ENCODE assay signal across 9 mouse cellular contexts in the genomic region with DNA sequence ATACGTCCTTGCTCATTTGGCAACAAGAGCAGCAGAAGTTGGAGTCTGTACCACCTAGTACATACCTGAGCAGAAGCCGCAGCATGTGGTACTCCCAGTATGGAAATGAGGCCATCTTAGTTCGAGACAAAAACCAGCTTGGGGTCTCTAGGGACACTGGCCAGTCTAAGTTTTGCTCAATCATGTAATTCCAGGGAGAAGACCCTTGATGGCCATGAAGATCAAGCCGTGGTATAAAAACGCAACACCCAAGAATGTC. TPM values are rescaled to one million over a fixed set of nuclear protein-coding genes. Genes with fewer than 3 reads are reported as not detected.
DNase-seq lines count a peak whose midpoint lies in the region; ATAC-seq and TF ChIP-seq lines count a peak whose summit lies in the region.
"Had no signal": no experiment of that assay in that cellular context is flagged by ENCODE, and none has a peak within 500 bp of the region (broad histone marks: within the 10 kb centered on the region; RNA-seq: fewer than 3 reads in every experiment).

No protein-coding gene starts in this region.

- H3K4me3 ChIP-seq in left cerebral cortex, adult 2 months = peak overlapping the region; percentile 84
- H3K4me3 ChIP-seq in forebrain, embryonic 12.5 days (replicated peaks) = peak overlapping the region; percentile 67
- H3K4me3 ChIP-seq in hindbrain, embryonic 14.5 days (replicated peaks; ENCODE audit: low read length) = peak overlapping the region; percentile 72
- peak overlapping the region; percentile 71 for H3K4me3 ChIP-seq in myocyte

- peak overlapping the region; percentile 88 for H3K4me2 ChIP-seq in forebrain, embryonic 12.5 days
- H3K4me2 ChIP-seq in hindbrain, embryonic 14.5 days (replicated peaks) = peak overlapping the region; percentile 79
- peak overlapping the region; percentile 80 for H3K4me2 ChIP-seq in myocyte (ENCODE audit: low read depth)

- no peak for TF ChIP-seq POLR2A in myocyte (IDR thresholded peaks at IDR 0.05; ENCODE audit: insufficient read length, low read depth)

- H3K9me3 ChIP-seq in forebrain, embryonic 12.5 days = no peaks in the 10 kb centered on the region
- H3K9me3 ChIP-seq in hindbrain, embryonic 14.5 days (ENCODE audit: control insufficient read depth, low read length) = no peaks in the 10 kb centered on the region

- peak overlapping the region; percentile 94 for H3ac ChIP-seq in myocyte (ENCODE audit: control insufficient read depth, insufficient read length)

- H3K36me3 ChIP-seq in forebrain, embryonic 12.5 days (replicated peaks) = peaks cover 38% of the 10 kb centered on the region
- H3K36me3 ChIP-seq in hindbrain, embryonic 14.5 days (replicated peaks; ENCODE audit: control insufficient read depth, insufficient read depth) = peaks cover 46% of the 10 kb centered on the region
- no peaks in the 10 kb centered on the region for H3K36me3 ChIP-seq in myocyte (ENCODE audit: control insufficient read depth, insufficient read depth)

- no peak for ATAC-seq in forebrain, embryonic 12.5 days (ENCODE audit: low FRiP score)
- ATAC-seq in hindbrain, embryonic 14.5 days (ENCODE audit: low FRiP score) = no peak

- no peaks in the 10 kb centered on the region for H3K79me2 ChIP-seq in myocyte (ENCODE audit: control insufficient read depth, insufficient read depth)

- 0 out of 2 replicates have a peak overlapping the region, but pooled peaks have one; percentile 81 for H3K9ac ChIP-seq in forebrain, embryonic 12.5 days
- peak overlapping the region; percentile 88 for H3K9ac ChIP-seq in hindbrain, embryonic 14.5 days

- H3K27ac ChIP-seq in left cerebral cortex, adult 2 months = peak overlapping the region; percentile 84; the same call in 1 of the 2 replicates
- H3K27ac ChIP-seq in forebrain, embryonic 12.5 days = no peak overlapping the region
- no peak overlapping the region for H3K27ac ChIP-seq in hindbrain, embryonic 14.5 days

- H3K4me1 ChIP-seq in forebrain, embryonic 12.5 days = peaks cover 18% of the 10 kb centered on the region
- H3K4me1 ChIP-seq in hindbrain, embryonic 14.5 days (replicated peaks; ENCODE audit: control insufficient read depth, insufficient read depth, low read length) = peaks cover 13% of the 10 kb centered on the region

- no peak for TF ChIP-seq CTCF in left cerebral cortex, adult 2 months (IDR thresholded peaks at IDR 0.05)

- DNase-seq in left cerebral cortex, adult 2 months (ENCODE audit: extremely low spot score in 1 of 2, low spot score in 2 of 2) = no peak
- no peak for DNase-seq in left cerebral cortex, postnatal 36 days (ENCODE audit: low spot score in 2 of 2)
- DNase-seq in hindbrain, embryonic 14.5 days (ENCODE audit: low spot score) = no peak
- no peak for DNase-seq in thymus, postnatal 36 days
- no peak for DNase-seq in right cerebral cortex, postnatal 25 days
- DNase-seq: gastrocnemius, postnatal 10 days; kidney, adult 18-20 months had no signal

- intact Hi-C loops in left cerebral cortex, adult 2 months (cut with DNase I) = loop anchor here (2.0 to 10.0 kb wide), 3 partner anchors 31 to 539 kb away; partner anchors contain the start of genes Surf6 and Wdr5
- intact Hi-C loops in left cerebral cortex, postnatal 36 days (cut with DNase I) = no loop called here

- 80% methylated on average over 5 of the region's 5 CpGs for WGBS in forebrain, embryonic 12.5 days
- WGBS in hindbrain, embryonic 14.5 days = 72% methylated on average over 5 of the region's 5 CpGs

- no peaks in the 10 kb centered on the region for H3K27me3 ChIP-seq in forebrain, embryonic 12.5 days
- no peaks in the 10 kb centered on the region for H3K27me3 ChIP-seq in hindbrain, embryonic 14.5 days (ENCODE audit: control insufficient read depth, insufficient read depth, low read length)
- H3K27me3 ChIP-seq in myocyte (ENCODE audit: control insufficient read depth, insufficient read depth, insufficient read length) = no peaks in the 10 kb centered on the region

TF ChIP-seq in myocyte, 11 proteins besides CTCF, POLR2A, EP300 and RAD21:
- TF ChIP-seq USF1 (IDR thresholded peaks at IDR 0.05; ENCODE audit: low read depth) = no peak
- no peak for TF ChIP-seq MYOG (IDR thresholded peaks at IDR 0.05; ENCODE audit: control insufficient read depth in 1 of 3, insufficient read depth in 1 of 3, insufficient read length in 2 of 3, low read depth in 2 of 3)
- TF ChIP-seq SRF (IDR thresholded peaks at IDR 0.05; ENCODE audit: control insufficient read depth, insufficient read length, low read depth) = no peak
- no peak for TF ChIP-seq REST (IDR thresholded peaks at IDR 0.05; ENCODE audit: insufficient read depth, insufficient read length)
- no peak for TF ChIP-seq CEBPB (IDR thresholded peaks at IDR 0.05; ENCODE audit: insufficient read depth, poor library complexity, severe bottlenecking)
- TF ChIP-seq MAX (IDR thresholded peaks at IDR 0.05; ENCODE audit: low read depth) = no peak
- no peak for TF ChIP-seq TCF12 (IDR thresholded peaks at IDR 0.05; ENCODE audit: insufficient read depth, poor library complexity, severe bottlenecking)
- TF ChIP-seq E2F4 (IDR thresholded peaks at IDR 0.05; ENCODE audit: insufficient read depth) = no peak
- no peak for TF ChIP-seq MYOD1 (IDR thresholded peaks at IDR 0.05; ENCODE audit: control insufficient read depth in 1 of 3, insufficient read length in 2 of 3, low read depth in 2 of 3)
- no peak for TF ChIP-seq POLR2AphosphoS2 (IDR thresholded peaks at IDR 0.05; ENCODE audit: insufficient read length, low read depth)
- TF ChIP-seq TCF3 (IDR thresholded peaks at IDR 0.05; ENCODE audit: insufficient read length, low read depth) = no peak

RNA-seq across cellular contexts. Expression of gene Brd3os, which starts 1.3 kb away (rescaled TPM):
- total RNA-seq in left cerebral cortex, adult 2 months (2021) = 10 to 100 TPM; 26.7 to 27.6 TPM
- 10 to 100 TPM; 26.2 to 30.0 TPM for total RNA-seq in left cerebral cortex, postnatal 36 days (2021)
- 16.4 and 18.4 TPM in 2 replicates for polyA plus RNA-seq in forebrain, embryonic 12.5 days (2016; fragmentation: Nextera tagmentation; extraction: Ambion mirVana)
- 43.8 and 45.9 TPM in 2 replicates for polyA plus RNA-seq in hindbrain, embryonic 14.5 days (2014; fragmentation: Nextera tagmentation; extraction: Ambion mirVana)
- 28.7 TPM for polyA plus RNA-seq in myocyte (2012; fragmentation: generic; extraction: Trizol)

RNA-seq across cellular contexts. Expression of gene Vav2, which starts 16.5 kb away (rescaled TPM):
- total RNA-seq in left cerebral cortex, adult 2 months (2021) = 10 to 100 TPM; 10.2 to 10.5 TPM
- 10 to 100 TPM in 1 of 2 experiments, 1 to 10 TPM in 1; 9.6 to 12.3 TPM for total RNA-seq in left cerebral cortex, postnatal 36 days (2021)
- polyA plus RNA-seq in forebrain, embryonic 12.5 days (2016; fragmentation: Nextera tagmentation; extraction: Ambion mirVana) = 15.0 and 17.2 TPM in 2 replicates
- 15.0 and 16.0 TPM in 2 replicates for polyA plus RNA-seq in hindbrain, embryonic 14.5 days (2014; fragmentation: Nextera tagmentation; extraction: Ambion mirVana)
- polyA plus RNA-seq in myocyte (2012; fragmentation: generic; extraction: Trizol) = 14.1 TPM
